ENCODE assay signal across 8 mouse cellular contexts in genomic region chr7:98177929-98178559, GRCm38 (mm10). TPM values are rescaled to one million over a fixed set of nuclear protein-coding genes. Genes with fewer than 3 reads are reported as not detected.
A peak's percentile ranks its signal among the peaks of the same experiment; 100 is the strongest.
DNase-seq lines count a peak whose midpoint lies in the region; ATAC-seq and TF ChIP-seq lines count a peak whose summit lies in the region.

Capn5 (minus strand) TSS chr7:98178274.

- H3K4me1 ChIP-seq in forebrain, embryonic 11.5 days (replicated peaks; ENCODE audit: control insufficient read depth, insufficient read depth, low read length): peaks cover 2% of the 10 kb centered on the region; the same call in 1 of the 2 replicates
- peaks cover 8% of the 10 kb centered on the region for H3K4me1 ChIP-seq in lung, adult 2 months (ENCODE audit: control insufficient read depth, insufficient read depth, low read length)
- peaks cover 38% of the 10 kb centered on the region for H3K4me1 ChIP-seq in neural tube, embryonic 15.5 days

- peak within 1 kb of the TSS; percentile 77 for H3K4me2 ChIP-seq in forebrain, embryonic 11.5 days (ENCODE audit: low read depth, low read length, severe bottlenecking)
- H3K4me2 ChIP-seq in neural tube, embryonic 15.5 days: peak within 1 kb of the TSS; percentile 74

- no peaks in the 10 kb centered on the region for H3K36me3 ChIP-seq in forebrain, embryonic 11.5 days (ENCODE audit: control insufficient read depth, insufficient read depth, low read length)
- H3K36me3 ChIP-seq in neural tube, embryonic 15.5 days: no peaks in the 10 kb centered on the region

- peak; percentile 28; the same call in 1 of the 2 replicates for TF ChIP-seq CTCF in lung, adult 2 months (IDR thresholded peaks at IDR 0.05; ENCODE audit: insufficient read depth, low read length)

- no peak within 1 kb of the TSS for H3K27ac ChIP-seq in forebrain, embryonic 11.5 days (ENCODE audit: low read depth, low read length)
- peak within 1 kb of the TSS; percentile 67 for H3K27ac ChIP-seq in neural tube, embryonic 15.5 days (replicated peaks)

- intact Hi-C loops in heart, postnatal 25 days (cut with DNase I): no loop called here

- TF ChIP-seq POLR2A in lung, adult 2 months (IDR thresholded peaks at IDR 0.05; ENCODE audit: borderline replicate concordance, extremely low read depth, low read depth, low read length): peak; percentile 77; the same call in 1 of the 2 replicates

- peak; percentile 83 for ATAC-seq in forebrain, embryonic 11.5 days (replicated peaks; ENCODE audit: low FRiP score)
- ATAC-seq in neural tube, embryonic 15.5 days (ENCODE audit: low FRiP score): peak; percentile 88

- H3K9ac ChIP-seq in forebrain, embryonic 11.5 days (ENCODE audit: low read length): peak within 1 kb of the TSS; percentile 63
- peak within 1 kb of the TSS; percentile 89 for H3K9ac ChIP-seq in neural tube, embryonic 15.5 days (replicated peaks)

- 1% methylated on average over 44 of the region's 44 CpGs for WGBS in forebrain, embryonic 11.5 days
- under 1% methylated on average over 44 of the region's 44 CpGs for WGBS in lung, adult 2 months
- under 1% methylated on average over 40 of the region's 44 CpGs for WGBS in neural tube, embryonic 15.5 days

- H3K4me3 ChIP-seq in forebrain, embryonic 11.5 days (ENCODE audit: low read depth, low read length): peak within 1 kb of the TSS; percentile 64
- peak within 1 kb of the TSS; percentile 88 for H3K4me3 ChIP-seq in lung, adult 2 months (replicated peaks; ENCODE audit: extremely low read depth, low read depth, low read length)
- H3K4me3 ChIP-seq in neural tube, embryonic 15.5 days (replicated peaks): peak within 1 kb of the TSS; percentile 96

- peaks cover 9% of the 10 kb centered on the region; the same call in 1 of the 2 replicates for H3K27me3 ChIP-seq in forebrain, embryonic 11.5 days (ENCODE audit: control insufficient read depth, insufficient read depth, low read length)
- no peaks in the 10 kb centered on the region for H3K27me3 ChIP-seq in neural tube, embryonic 15.5 days (replicated peaks)

- DNase-seq in Muller cell, postnatal 12 days (ENCODE audit: inconsistent ontology term): peak; percentile 95
- DNase-seq in c-Kit-positive CD71-positive TER-119-positive erythroid progenitor cells, embryonic 14.5 days (ENCODE audit: low spot score): peak; percentile 85
- peak; percentile 88 for DNase-seq in forebrain, embryonic 11.5 days (ENCODE audit: low spot score)
- peak; percentile 31 for DNase-seq in heart, postnatal 25 days (ENCODE audit: low spot score)
- DNase-seq in layer of hippocampus, adult 18-20 months (ENCODE audit: low spot score in 2 of 2): peak in 1 of 2 experiments; percentile 55
- DNase-seq in lung, adult 2 months: peak; percentile 74
- DNase-seq in thymus, postnatal 10 days (ENCODE audit: low spot score in 2 of 2): peak; percentile 67 to 68

- H3K9me3 ChIP-seq in forebrain, embryonic 11.5 days (ENCODE audit: control insufficient read depth, low read length): no peaks in the 10 kb centered on the region
- no peaks in the 10 kb centered on the region for H3K9me3 ChIP-seq in neural tube, embryonic 15.5 days (replicated peaks)

RNA-seq across cellular contexts. Expression of gene Capn5, which starts in this region (rescaled TPM):
- polyA plus RNA-seq in forebrain, embryonic 11.5 days (2014; fragmentation: Nextera tagmentation; extraction: Ambion mirVana): 5.8 and 6.1 TPM in 2 replicates
- total RNA-seq in heart, postnatal 25 days (2021): 1 to 10 TPM; 1.9 to 2.0 TPM
- total RNA-seq in layer of hippocampus, adult 18-20 months (2021): 10 to 100 TPM; 43.4 to 47.4 TPM
- 19.0 and 22.2 TPM in 2 replicates for polyA plus RNA-seq in lung, adult 2 months (2012; rRNA removed)
- 23.6 and 29.4 TPM in 2 replicates for polyA plus RNA-seq in neural tube, embryonic 15.5 days (2015; fragmentation: Nextera tagmentation; extraction: Ambion mirVana)

Comparison
In these comparisons a context has a peak if more than half of its experiments do, and no peak if none do; other contexts are left out.
1. RNA of gene Capn5 (total RNA-seq): 43.4 to 47.4 TPM in layer of hippocampus, adult 18-20 months; 1.9 to 2.0 TPM in heart, postnatal 25 days; every median in the first group is over 10 times any median in the second.
2. Peak in every context shown above with its lines, with median percentiles within 50 percentile points of each other: H3K4me3 ChIP-seq.